Mouse (Mus musculus): Measurements from ENCODE around the gene Olfr1276. TPM values are rescaled to one million over a fixed set of nuclear protein-coding genes. Genes with fewer than 3 reads are reported as not detected.

The Olfr1276 gene
- not detected in 2 replicates for polyA plus RNA-seq (2015; fragmentation: Nextera tagmentation; extraction: Ambion mirVana)

- no peak within 1 kb of the TSS for H3K27ac ChIP-seq
- H3K9me3 ChIP-seq (replicated peaks), result no peaks in the 10 kb centered on the region
- ATAC-seq (ENCODE audit: low read depth) (no peak), DNase-seq (no peak)
- no peak within 1 kb of the TSS for H3K4me3 ChIP-seq (replicated peaks)
- no peaks in the 10 kb centered on the region for H3K36me3 ChIP-seq
- H3K27me3 ChIP-seq, result no peaks in the 10 kb centered on the region
- H3K4me1 ChIP-seq (replicated peaks), result no peaks in the 10 kb centered on the region
- H3K9ac ChIP-seq, result no peak within 1 kb of the TSS
- H3K4me2 ChIP-seq, result no peak within 1 kb of the TSS
These were observed at the start of gene Olfr1276 for GRCm38 (mm10) chr2:111254216-111254615. TSS of gene Olfr1276 (plus strand) at chr2:111254516.

GRCm38 (mm10) chr2:111229502-111229901, 24.8 kb upstream of the Olfr1276 start, which contains the start of gene 4930430A15Rik:
TSS of gene 4930430A15Rik (minus strand) at chr2:111229602.
- H3K9ac ChIP-seq, result no peak within 1 kb of the TSS
- no peak within 1 kb of the TSS for H3K4me2 ChIP-seq
- no peaks in the 10 kb centered on the region for H3K36me3 ChIP-seq
- ATAC-seq (ENCODE audit: low read depth), result no peak
- H3K4me1 ChIP-seq (replicated peaks), result no peaks in the 10 kb centered on the region
- H3K4me3 ChIP-seq (replicated peaks), result no peak within 1 kb of the TSS
- H3K27ac ChIP-seq, result no peak within 1 kb of the TSS
- H3K27me3 ChIP-seq, result no peaks in the 10 kb centered on the region
- DNase-seq, result no peak
- H3K9me3 ChIP-seq (replicated peaks), result peaks cover 7% of the 10 kb centered on the region; the same call in 1 of the 2 replicates
- 67% methylated on average over 6 of the region's 6 CpGs for WGBS (ENCODE audit: insufficient replicate concordance)

DNA sequence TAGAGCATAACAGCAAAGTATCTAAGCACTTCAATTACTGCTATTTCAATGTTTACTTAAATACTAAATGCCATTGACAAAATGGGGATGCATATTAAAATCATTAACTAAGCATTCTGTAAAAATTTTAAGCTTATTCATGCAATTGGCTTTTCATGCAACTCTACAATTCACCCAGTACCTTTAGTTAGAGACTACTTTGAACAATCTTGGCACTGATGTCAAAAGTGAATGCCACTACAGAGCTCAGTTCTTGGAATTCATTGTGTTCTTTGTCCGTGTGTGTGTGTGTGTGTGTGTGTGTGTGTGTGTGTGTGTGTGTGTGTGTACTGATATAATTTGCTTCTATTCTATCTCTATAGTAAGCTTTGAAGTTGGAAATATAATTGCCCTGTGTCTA, 19.1 kb upstream of the Olfr1276 start, which contains the start of gene Olfr1275:
TSS of gene Olfr1275 (minus strand) at position 101 of the 400 bp plus-strand sequence.
- H3K9me3 ChIP-seq (replicated peaks), result 0 out of 2 replicates have a peak, but pooled peaks cover 2% of the 10 kb centered on the region
- ATAC-seq (ENCODE audit: low read depth) (no peak), DNase-seq (no peak)
- no peaks in the 10 kb centered on the region for H3K4me1 ChIP-seq (replicated peaks)
- no peaks in the 10 kb centered on the region for H3K27me3 ChIP-seq
- no peak within 1 kb of the TSS for H3K4me3 ChIP-seq (replicated peaks)
- no peaks in the 10 kb centered on the region for H3K36me3 ChIP-seq
- 80% methylated on average over 1 of the region's 1 CpGs for WGBS (ENCODE audit: insufficient replicate concordance)
- no peak within 1 kb of the TSS for H3K27ac ChIP-seq
- no peak within 1 kb of the TSS for H3K4me2 ChIP-seq
- no peak within 1 kb of the TSS for H3K9ac ChIP-seq

DNA sequence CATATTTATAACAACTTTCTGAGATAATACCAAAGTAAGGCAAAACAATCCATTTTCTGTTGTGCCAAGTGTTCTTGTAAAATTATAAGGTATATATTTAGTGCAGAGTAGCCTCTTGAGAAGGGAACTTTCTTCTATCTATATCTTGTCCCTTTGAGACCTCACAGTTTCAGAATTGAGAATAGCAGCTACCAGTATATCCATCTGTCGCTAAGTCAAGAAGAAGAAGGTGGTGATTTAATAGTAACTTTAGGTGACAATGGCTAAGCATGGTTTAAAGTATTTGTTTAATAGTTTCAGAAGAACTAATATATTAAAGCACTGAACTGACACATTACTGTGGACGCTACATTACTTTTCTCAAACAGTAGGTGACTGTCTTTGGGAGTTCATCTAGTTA, 19.7 kb downstream of the Olfr1276 start, which contains the start of gene Olfr1277:
TSS of gene Olfr1277 (minus strand) at position 101 of the 400 bp plus-strand sequence.
- Histone ChIP-seq H3K4me1 (replicated peaks) (no peaks in the 10 kb centered on the region), H3K36me3 (no peaks in the 10 kb centered on the region), H3K27ac (no peak within 1 kb of the TSS), H3K4me2 (no peak within 1 kb of the TSS), H3K9ac (no peak within 1 kb of the TSS), H3K9me3 (replicated peaks) (no peaks in the 10 kb centered on the region), H3K4me3 (replicated peaks) (no peak within 1 kb of the TSS), H3K27me3 (no peaks in the 10 kb centered on the region)
- 59% methylated on average over 2 of the region's 2 CpGs for WGBS (ENCODE audit: insufficient replicate concordance)
- DNase-seq (no peak), ATAC-seq (ENCODE audit: low read depth) (no peak)

DNA sequence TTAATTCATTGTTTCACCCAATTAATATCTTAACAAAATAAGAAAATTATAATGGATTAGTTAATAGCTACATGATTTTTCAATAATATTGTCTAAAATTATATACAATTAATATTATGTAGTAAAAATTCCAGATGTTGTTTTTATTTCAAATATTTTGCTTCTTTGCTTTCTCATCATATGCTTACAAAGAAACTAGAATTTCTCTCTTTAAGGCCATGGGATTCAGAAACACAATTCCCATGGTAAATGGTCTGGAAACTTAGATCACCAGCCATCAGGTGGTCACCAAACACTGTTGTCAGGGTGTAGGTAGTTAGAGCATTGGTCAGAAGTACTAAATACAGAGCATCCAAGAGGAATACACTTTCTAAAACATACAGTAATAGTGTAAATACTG, 35.5 kb downstream of the Olfr1276 start, which contains the start of gene Olfr1278:
TSS of gene Olfr1278 (plus strand) at position 301 of the 400 bp plus-strand sequence.
- Histone ChIP-seq H3K4me3 (replicated peaks) (no peak within 1 kb of the TSS), H3K9me3 (replicated peaks) (no peaks in the 10 kb centered on the region; the same call in 1 of the 2 replicates), H3K36me3 (no peaks in the 10 kb centered on the region), H3K4me1 (replicated peaks) (no peaks in the 10 kb centered on the region), H3K4me2 (no peak within 1 kb of the TSS), H3K9ac (no peak within 1 kb of the TSS), H3K27me3 (no peaks in the 10 kb centered on the region), H3K27ac (no peak within 1 kb of the TSS)
- no peak for ATAC-seq (ENCODE audit: low read depth)
- DNase-seq, result no peak

GRCm38 (mm10) chr2:111298541-111298940, 44.2 kb downstream of the Olfr1276 start:
- Histone ChIP-seq H3K9me3 (replicated peaks) (no peaks in the 10 kb centered on the region), H3K27ac (no peak overlapping the region), H3K4me2 (no peak overlapping the region), H3K9ac (no peak overlapping the region), H3K4me1 (replicated peaks) (no peaks in the 10 kb centered on the region), H3K4me3 (replicated peaks) (no peak overlapping the region), H3K27me3 (no peaks in the 10 kb centered on the region), H3K36me3 (no peaks in the 10 kb centered on the region)
- DNase-seq, result no peak
- ATAC-seq (ENCODE audit: low read depth), result no peak

- Histone ChIP-seq H3K9me3 (replicated peaks) (no peaks in the 10 kb centered on the region), H3K27ac (no peak within 1 kb of the TSS), H3K4me2 (no peak within 1 kb of the TSS), H3K9ac (no peak within 1 kb of the TSS), H3K4me1 (replicated peaks) (no peaks in the 10 kb centered on the region), H3K36me3 (no peaks in the 10 kb centered on the region), H3K27me3 (no peaks in the 10 kb centered on the region), H3K4me3 (replicated peaks) (no peak within 1 kb of the TSS)
- no peak for ATAC-seq (ENCODE audit: low read depth)
- DNase-seq, result no peak
These were observed 46.1 kb downstream of the Olfr1276 start, which contains the start of gene Olfr1279 for GRCm38 (mm10) chr2:111300374-111300773. TSS of gene Olfr1279 (plus strand) at chr2:111300635.

Other genes with a start within 250 kb of the Olfr1276 start
- gene Gm13941, start 148.5 kb upstream of the Olfr1276 start, polyA plus RNA-seq (2015; fragmentation: Nextera tagmentation; extraction: Ambion mirVana), result not detected in 2 replicates
- not detected in 2 replicates for gene Gm15130, start 101.6 kb upstream of the Olfr1276 start, polyA plus RNA-seq (2015; fragmentation: Nextera tagmentation; extraction: Ambion mirVana)
- gene 4930430A15Rik, start 24.9 kb upstream of the Olfr1276 start, polyA plus RNA-seq (2015; fragmentation: Nextera tagmentation; extraction: Ambion mirVana), result not detected in 2 replicates
- gene Olfr1275, start 19.2 kb upstream of the Olfr1276 start, polyA plus RNA-seq (2015; fragmentation: Nextera tagmentation; extraction: Ambion mirVana), result not detected in 2 replicates
- not detected in 2 replicates for gene Olfr1277, start 19.6 kb downstream of the Olfr1276 start, polyA plus RNA-seq (2015; fragmentation: Nextera tagmentation; extraction: Ambion mirVana)
- gene Olfr1278, start 35.6 kb downstream of the Olfr1276 start, polyA plus RNA-seq (2015; fragmentation: Nextera tagmentation; extraction: Ambion mirVana), result not detected in 2 replicates
- gene Olfr1279, start 46.1 kb downstream of the Olfr1276 start, polyA plus RNA-seq (2015; fragmentation: Nextera tagmentation; extraction: Ambion mirVana), result not detected in 2 replicates
- not detected in 2 replicates for gene Olfr1280, start 59.5 kb downstream of the Olfr1276 start, polyA plus RNA-seq (2015; fragmentation: Nextera tagmentation; extraction: Ambion mirVana)
- gene Olfr1281, start 72.0 kb downstream of the Olfr1276 start, polyA plus RNA-seq (2015; fragmentation: Nextera tagmentation; extraction: Ambion mirVana), result not detected in 2 replicates
- gene Olfr1282, start 81.6 kb downstream of the Olfr1276 start, polyA plus RNA-seq (2015; fragmentation: Nextera tagmentation; extraction: Ambion mirVana), result not detected in 2 replicates
- gene Olfr1283, start 112.3 kb downstream of the Olfr1276 start, polyA plus RNA-seq (2015; fragmentation: Nextera tagmentation; extraction: Ambion mirVana), result not detected in 2 replicates
- gene Olfr1284, start 121.0 kb downstream of the Olfr1276 start, polyA plus RNA-seq (2015; fragmentation: Nextera tagmentation; extraction: Ambion mirVana), result not detected in 2 replicates
- not detected in 2 replicates for gene Olfr1286, start 168.6 kb downstream of the Olfr1276 start, polyA plus RNA-seq (2015; fragmentation: Nextera tagmentation; extraction: Ambion mirVana)
- gene Olfr1287, start 194.6 kb downstream of the Olfr1276 start, polyA plus RNA-seq (2015; fragmentation: Nextera tagmentation; extraction: Ambion mirVana), result not detected in 2 replicates
- not detected in 2 replicates for gene Olfr1288, start 219.6 kb downstream of the Olfr1276 start, polyA plus RNA-seq (2015; fragmentation: Nextera tagmentation; extraction: Ambion mirVana)
- gene Olfr1289, start 226.3 kb downstream of the Olfr1276 start, polyA plus RNA-seq (2015; fragmentation: Nextera tagmentation; extraction: Ambion mirVana), result not detected in 2 replicates
- gene Olfr1290, start 239.3 kb downstream of the Olfr1276 start, polyA plus RNA-seq (2015; fragmentation: Nextera tagmentation; extraction: Ambion mirVana), result not detected in 2 replicates
- not detected in 2 replicates for gene Olfr1291-ps1, start 242.7 kb downstream of the Olfr1276 start, polyA plus RNA-seq (2015; fragmentation: Nextera tagmentation; extraction: Ambion mirVana)